ENCODE assay signal across 17 mouse cellular contexts in the genomic region with DNA sequence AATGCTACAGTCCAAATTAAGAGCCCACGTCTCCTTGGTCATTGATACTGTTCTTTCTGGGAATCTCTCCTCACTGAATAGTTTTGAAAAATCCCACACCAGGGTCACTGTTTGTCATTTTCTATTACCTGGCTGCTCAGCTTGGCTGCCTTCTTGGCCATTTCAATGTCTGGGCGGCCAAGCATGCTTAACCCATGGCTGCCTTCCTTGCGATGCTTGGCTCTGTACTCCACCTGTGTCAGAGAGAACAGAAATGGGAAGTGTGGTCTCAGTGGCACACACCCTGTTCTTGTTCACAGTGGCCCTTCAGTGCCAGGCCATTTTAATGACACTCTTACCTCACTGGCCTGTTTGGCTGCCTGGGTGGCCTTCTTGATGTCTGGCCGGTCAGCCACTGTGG.
"Had no signal": no experiment of that assay in that cellular context is flagged by ENCODE, and none has a peak within 500 bp of the region (broad histone marks: within the 10 kb centered on the region; RNA-seq: fewer than 3 reads in every experiment).

No protein-coding gene starts in this region.

- H3K27ac ChIP-seq: kidney, embryonic 15.5 days; limb, embryonic 12.5 days; limb, embryonic 15.5 days; liver, embryonic 14.5 days; macrophage; midbrain, embryonic 12.5 days; midbrain, embryonic 15.5 days; neural tube, embryonic 13.5 days; stomach, embryonic 15.5 days had no signal

- DNase-seq: kidney, postnatal 10 days; kidney, postnatal 36 days; left cerebral cortex, postnatal 4 days; liver, postnatal 0 days; lung, embryonic 14.5 days; retina, postnatal 1 day; right cerebral cortex, postnatal 25 days; thymus, postnatal 36 days had no signal

- H3K4me3 ChIP-seq: kidney, embryonic 15.5 days; limb, embryonic 12.5 days; limb, embryonic 15.5 days; midbrain, embryonic 12.5 days; midbrain, embryonic 15.5 days; neural tube, embryonic 13.5 days; stomach, embryonic 15.5 days had no signal
